Mouse (Mus musculus) myocyte (in vitro differentiated cells): ENCODE data around the gene Patz1.
A peak's percentile ranks its signal among the peaks of the same experiment; 100 is the strongest.

ENCODE experiments used
- MAX ChIP-seq: IDR thresholded peaks from one replicate; pipeline ENCODE4 v1.6.1; 2011; ENCODE audit warnings: low read depth, mild to moderate bottlenecking, control low read depth
- MYOG ChIP-seq, 3 experiments: IDR thresholded peaks; one replicate each; pipeline ENCODE4 v1.6.1; 2011; ENCODE audit warnings: control low read depth in 2 of 3, low read depth in 2 of 3, mild to moderate bottlenecking in 2 of 3; ENCODE audit not compliant: insufficient read length in 2 of 3, control insufficient read depth in 1 of 3, insufficient read depth in 1 of 3
- POLR2A ChIP-seq: IDR thresholded peaks from one replicate; pipeline ENCODE4 v1.6.1; 2011; ENCODE audit warnings: low read depth, mild to moderate bottlenecking, control low read depth, moderate library complexity; ENCODE audit not compliant: insufficient read length
- TCF12 ChIP-seq: IDR thresholded peaks from one replicate; pipeline ENCODE4 v1.6.1; 2011; ENCODE audit warnings: mild to moderate bottlenecking, control low read depth; ENCODE audit not compliant: poor library complexity, insufficient read depth, severe bottlenecking
- TCF3 ChIP-seq: IDR thresholded peaks from one replicate; pipeline ENCODE4 v1.6.1; 2011; ENCODE audit warnings: low read depth, control low read depth; ENCODE audit not compliant: insufficient read length
- USF1 ChIP-seq: IDR thresholded peaks from one replicate; pipeline ENCODE4 v1.6.1; 2011; ENCODE audit warnings: low read depth, mild to moderate bottlenecking, control low read depth, moderate library complexity

DNA sequence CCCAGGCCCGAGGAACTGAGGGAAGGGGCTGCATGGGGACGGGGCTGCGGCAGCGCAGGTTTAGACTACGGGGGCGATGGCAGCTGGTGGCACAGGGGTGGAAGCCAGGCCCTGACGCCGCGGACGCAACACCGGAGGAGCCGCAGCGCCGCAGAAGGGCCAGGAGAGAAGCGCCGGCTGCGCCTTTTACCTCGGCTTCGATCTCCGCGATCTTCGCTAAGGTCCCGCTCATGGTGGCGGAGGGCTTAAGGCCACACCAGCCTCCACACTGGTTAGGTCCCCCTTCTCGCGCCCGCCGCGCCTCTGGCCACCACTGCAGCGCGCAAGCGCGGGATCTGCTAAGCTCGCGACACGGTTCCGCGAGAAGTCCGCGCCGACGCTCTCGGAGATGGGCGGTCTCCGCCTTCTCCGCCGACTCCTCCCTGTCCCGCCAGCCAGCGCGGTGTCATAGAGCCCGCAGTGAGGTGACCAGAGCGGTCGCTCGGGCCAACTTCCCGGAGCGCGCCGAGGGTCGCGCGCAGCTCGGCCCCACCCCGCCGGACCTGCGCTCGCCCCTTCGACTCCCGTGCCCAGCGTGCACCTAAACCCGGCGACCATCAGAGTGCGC lies 22.5 kb upstream of the Patz1 start, which contains the start of gene Drg1:
- TF ChIP-seq POLR2A, result peak; percentile 97
- TF ChIP-seq USF1, result no peak
- no peak for TF ChIP-seq TCF3
- TF ChIP-seq MYOG (IDR thresholded peaks at IDR 0.05; ENCODE audit: control insufficient read depth in 1 of 3, insufficient read depth in 1 of 3, insufficient read length in 2 of 3, low read depth in 2 of 3), result peak in 1 of 3 experiments; percentile 20
- no peak for TF ChIP-seq MAX
- no peak for TF ChIP-seq TCF12
